Mouse (Mus musculus): ENCODE data around the gene Ankrd33b. TPM values are rescaled to one million over a fixed set of nuclear protein-coding genes. Genes with fewer than 3 reads are reported as not detected.

Ankrd33b gene
- total RNA-seq, 2 experiments from 2014 or later = 22.9 to 32.0 TPM

GRCm38 (mm10) chr15:31369125-31369612 is 1.6 kb upstream of the Ankrd33b start:
- DNase-seq = peak in 1 of 2 experiments; percentile 28
- intact Hi-C loops (cut with DNase I) = no loop called here

- DNase-seq = no peak
- intact Hi-C loops (cut with DNase I) = no loop called here
Measured at GRCm38 (mm10) chr15:31368556-31368955, 1.0 kb upstream of the Ankrd33b start.

DNA sequence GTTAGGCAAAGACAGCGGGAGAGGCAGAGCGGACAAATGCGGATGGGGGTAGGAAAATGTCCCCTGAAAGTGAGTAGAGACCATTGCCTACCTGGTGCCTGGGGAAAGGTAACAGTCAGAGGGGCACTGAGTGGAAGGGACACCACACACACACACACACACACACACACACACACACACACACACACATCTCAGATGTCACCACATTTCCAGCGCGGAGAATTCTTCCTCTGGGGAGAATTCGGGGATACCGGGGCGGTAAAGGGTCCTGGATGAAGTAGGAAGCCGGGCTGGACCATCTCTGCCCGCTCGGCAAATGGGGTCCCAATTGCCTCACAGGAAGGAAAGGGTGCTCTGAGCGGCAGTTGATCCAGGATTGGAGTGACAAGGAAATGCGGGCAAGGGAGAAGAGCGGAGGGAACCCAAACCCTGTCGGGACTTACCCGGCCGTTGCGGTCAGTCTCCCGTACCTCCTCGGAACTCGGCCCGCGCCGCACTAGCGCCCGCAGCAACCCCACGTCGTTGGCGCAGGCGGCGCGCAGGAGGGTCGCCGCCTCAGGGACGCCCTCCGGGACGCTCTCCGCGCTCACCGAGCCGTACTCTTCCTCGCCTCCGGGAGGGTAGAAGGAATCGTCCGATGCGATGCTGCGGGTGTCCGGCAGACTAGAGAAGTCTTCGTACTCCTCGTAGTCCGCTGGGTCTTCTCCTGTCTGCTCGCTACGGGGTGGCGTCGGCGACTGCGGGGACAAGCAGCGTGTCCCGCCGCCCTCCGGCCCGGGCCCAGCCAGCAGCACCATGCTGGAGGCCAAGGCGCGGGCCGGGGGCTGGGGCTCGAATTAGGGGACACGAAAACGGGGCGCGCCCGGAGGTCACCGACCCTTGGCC is 688 bp downstream of the Ankrd33b start:
- peak; percentile 32 to 51 for DNase-seq
- intact Hi-C loops (cut with DNase I) = loop anchor here (1.0 to 2.0 kb wide), 3 partner anchors 46 to 86 kb away; partner anchors contain the start of gene Ropn1l

DNA sequence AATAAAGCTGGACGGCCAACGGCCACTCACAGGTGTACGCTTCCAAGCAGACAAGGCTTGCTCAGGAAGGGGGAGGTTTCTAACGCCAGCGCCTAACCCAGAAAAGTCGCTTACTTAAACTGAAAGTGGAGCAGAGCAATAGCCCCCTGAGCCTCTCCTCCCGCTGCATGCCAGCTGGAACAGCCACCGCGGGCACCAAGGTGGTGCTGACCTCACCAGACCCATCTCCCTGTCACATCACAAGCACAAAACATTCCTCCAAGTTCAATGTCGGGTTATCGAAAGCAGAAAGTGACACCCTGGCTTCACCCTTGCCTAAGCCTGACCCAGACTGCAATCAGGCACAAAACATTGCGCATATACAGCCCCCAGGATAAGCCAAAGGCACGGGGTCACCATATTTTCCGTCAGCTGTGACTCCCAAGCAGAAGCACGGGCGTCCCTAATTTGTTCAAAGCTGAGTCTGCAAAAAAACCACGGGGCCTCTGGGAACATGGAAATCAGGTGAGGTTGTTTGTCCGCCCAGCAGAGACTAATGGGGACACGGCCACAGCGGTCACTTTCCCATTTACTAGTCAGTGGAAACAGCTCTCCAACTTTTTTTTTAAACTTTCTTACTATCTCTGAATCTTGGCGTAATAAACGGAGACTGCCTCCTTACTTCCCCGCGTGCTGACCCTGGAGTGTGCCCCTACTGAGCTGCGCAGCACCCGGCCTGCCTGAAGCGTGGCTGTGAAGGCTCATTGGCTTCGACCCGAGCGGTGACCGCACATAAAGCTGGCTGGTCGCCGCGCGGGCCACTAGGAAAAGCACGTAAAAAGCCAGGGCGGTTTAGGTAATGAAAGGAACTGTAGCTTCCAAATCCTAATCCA is 1.6 kb downstream of the Ankrd33b start:
- intact Hi-C loops (cut with DNase I) = loop anchor here (2.0 kb wide), 2 partner anchors 45 to 87 kb away; partner anchors contain the start of gene Ropn1l
- peak; percentile 44 to 61 for DNase-seq

DNA sequence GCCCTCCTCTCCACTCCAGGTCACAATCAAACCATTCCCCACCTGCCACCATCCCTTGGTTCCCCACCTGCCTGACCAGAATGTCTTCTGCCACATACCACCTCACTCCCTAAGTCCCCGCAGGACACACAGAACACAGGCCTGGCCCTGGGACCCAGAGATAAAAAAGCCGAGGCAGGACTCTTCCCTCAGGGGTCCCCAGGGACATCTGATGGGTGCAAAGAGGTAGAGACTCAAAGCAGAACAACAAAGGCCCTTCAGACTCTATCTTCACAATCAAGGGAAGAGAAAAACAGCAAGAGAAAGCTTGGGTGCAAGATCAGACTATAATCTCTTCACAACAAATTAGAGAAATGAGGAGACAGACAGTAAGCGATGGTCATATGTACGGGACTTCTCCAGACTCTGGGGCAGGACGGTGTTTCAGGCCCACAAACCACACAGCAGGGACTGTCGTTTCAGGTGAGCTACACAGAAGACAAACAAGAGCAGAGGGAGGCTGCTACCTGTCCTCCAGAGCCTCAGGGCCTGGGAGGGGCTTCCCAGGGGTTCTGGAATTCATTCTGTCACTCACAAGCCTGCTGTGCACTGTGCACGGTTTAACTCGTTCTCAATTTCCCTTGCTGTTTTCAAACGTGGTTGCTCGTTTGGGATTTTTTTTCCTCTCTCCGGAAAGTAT is 2.3 kb downstream of the Ankrd33b start:
- intact Hi-C loops (cut with DNase I) = no loop called here
- no peak for DNase-seq

- intact Hi-C loops (cut with DNase I) = loop anchor here (5.0 kb wide), 1 partner anchor 142 kb away; the partner anchor contains the start of gene Dap
Measured at GRCm38 (mm10) chr15:31364396-31364795, 3.1 kb downstream of the Ankrd33b start.

GRCm38 (mm10) chr15:31363981-31364361 is 3.6 kb downstream of the Ankrd33b start:
- intact Hi-C loops (cut with DNase I) = loop anchor here (5.0 kb wide), 1 partner anchor 142 kb away; the partner anchor contains the start of gene Dap
- DNase-seq = no peak

More at GRCm38 (mm10) chr15:31364396-31364795, 3.1 kb downstream of the Ankrd33b start:
- DNase-seq = no peak

DNA sequence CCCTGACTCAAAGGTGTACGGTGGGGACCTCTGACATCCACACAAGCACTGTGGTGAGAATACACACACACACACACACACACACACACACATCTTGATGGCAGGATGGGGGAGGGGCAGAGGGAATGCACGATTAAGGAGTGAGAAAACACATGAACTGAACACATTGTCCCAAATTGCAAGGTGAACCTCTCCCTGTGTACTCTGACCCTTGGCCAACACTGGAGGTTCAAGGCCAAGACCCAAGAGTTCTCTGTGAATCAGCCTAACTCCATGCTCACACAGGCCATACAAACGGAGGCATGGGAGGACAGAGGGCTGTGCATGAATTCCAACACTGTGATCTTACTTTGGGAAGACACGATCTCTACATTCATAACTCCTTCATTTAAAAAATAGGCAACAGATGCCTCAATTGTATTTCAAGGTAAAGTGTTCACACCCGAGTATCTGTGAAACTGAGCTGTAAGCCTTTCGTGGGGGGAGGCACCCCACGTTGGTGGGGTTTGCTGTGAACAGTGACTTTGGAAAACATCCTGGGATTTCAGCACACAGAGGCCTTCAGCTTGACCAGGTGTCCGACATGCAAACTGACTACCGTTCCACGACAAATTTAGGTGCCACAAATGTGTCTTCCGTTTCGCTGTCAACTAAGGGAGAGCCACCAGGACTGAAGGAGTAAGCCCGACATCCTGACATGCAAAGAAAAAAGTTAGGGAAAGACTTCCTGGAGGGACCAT is 4.1 kb downstream of the Ankrd33b start:
- intact Hi-C loops (cut with DNase I) = loop anchor here (5.0 kb wide), 1 partner anchor 141 kb away; the partner anchor contains the start of gene Dap
- DNase-seq = no peak

DNA sequence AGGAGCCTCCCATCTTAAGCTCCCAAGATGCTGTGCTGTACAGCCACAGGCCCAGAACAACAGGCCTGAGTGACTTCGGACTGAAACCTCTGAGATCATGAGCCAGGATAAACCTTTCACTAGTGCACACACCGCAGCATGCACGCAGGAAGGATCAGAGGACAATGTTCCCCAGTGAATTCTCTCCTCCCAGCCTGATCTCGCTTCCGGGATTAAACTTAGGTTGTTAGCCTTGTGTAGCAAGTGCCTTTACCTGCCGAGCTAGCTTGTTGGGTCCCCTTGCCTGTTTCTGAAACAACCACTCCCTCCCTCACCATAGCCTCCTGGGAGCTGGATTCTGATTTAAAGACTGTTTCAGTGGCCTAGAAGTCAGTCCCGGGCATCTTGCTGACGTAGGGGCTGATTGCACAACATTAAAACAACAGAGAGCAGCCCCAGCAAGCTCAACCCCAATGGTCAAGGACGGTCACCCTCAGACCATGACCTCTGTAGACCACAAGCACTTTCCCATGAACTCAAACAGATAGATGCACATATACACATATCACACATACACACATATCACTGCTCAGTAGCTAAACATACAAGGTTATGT is 6.2 kb downstream of the Ankrd33b start:
- intact Hi-C loops (cut with DNase I) = loop anchor here (5.0 kb wide), 1 partner anchor 139 kb away; the partner anchor contains the start of gene Dap
- DNase-seq = no peak

DNA sequence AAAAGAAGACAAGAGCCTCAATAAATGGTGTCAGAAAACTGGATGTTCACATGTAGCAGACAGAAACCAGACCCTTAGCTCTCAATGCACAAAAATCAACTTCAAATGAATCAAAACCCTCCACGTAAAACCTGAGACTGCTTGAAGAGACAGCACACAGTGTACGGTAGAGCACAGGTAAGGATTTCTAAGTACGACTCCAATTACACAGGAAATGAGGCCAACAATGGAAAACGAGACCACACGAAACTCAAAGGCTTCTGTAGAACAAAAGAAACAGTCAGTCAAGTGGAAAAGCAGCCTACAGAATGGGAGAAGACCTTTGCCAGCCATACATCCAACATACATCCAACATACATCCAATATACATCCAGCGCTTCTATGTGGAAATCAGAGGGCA is 6.9 kb downstream of the Ankrd33b start:
- intact Hi-C loops (cut with DNase I) = loop anchor here (5.0 kb wide), 1 partner anchor 138 kb away; the partner anchor contains the start of gene Dap
- no peak for DNase-seq

- no peak for DNase-seq
- intact Hi-C loops (cut with DNase I) = loop anchor here (5.0 kb wide), 1 partner anchor 138 kb away; the partner anchor contains the start of gene Dap
Measured at GRCm38 (mm10) chr15:31359805-31360204, 7.7 kb downstream of the Ankrd33b start.

- intact Hi-C loops (cut with DNase I) = no loop called here
- peak in 1 of 2 experiments; percentile 29 for DNase-seq
Measured at GRCm38 (mm10) chr15:31352494-31353279, 14.8 kb downstream of the Ankrd33b start.

- DNase-seq = peak in 1 of 2 experiments; percentile 42
- intact Hi-C loops (cut with DNase I) = no loop called here
Measured at GRCm38 (mm10) chr15:31349810-31350341, 17.6 kb downstream of the Ankrd33b start.

GRCm38 (mm10) chr15:31349046-31349445 is 18.5 kb downstream of the Ankrd33b start:
- DNase-seq = no peak
- intact Hi-C loops (cut with DNase I) = no loop called here

GRCm38 (mm10) chr15:31348241-31348640 is 19.3 kb downstream of the Ankrd33b start:
- DNase-seq = no peak
- intact Hi-C loops (cut with DNase I) = no loop called here

DNA sequence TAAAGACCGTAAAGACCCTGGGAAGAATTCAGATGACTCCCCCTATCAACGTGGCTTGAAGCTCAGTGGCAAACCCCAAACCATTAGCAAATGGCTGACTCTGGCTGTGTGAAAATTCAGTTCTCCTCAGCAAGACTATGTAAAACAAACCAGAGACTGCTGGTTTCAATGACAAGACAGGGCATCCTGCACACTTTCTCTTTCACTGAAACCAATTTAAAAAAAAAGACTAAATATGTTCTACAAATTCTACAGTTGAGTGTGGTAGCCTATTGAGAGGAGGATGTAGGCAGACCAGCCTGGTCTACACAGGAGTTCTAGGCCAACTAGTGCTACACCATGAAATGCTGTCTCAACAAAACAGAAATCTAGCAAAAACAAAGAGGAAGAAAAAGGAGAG is 21.0 kb downstream of the Ankrd33b start:
- no peak for DNase-seq
- intact Hi-C loops (cut with DNase I) = no loop called here

DNA sequence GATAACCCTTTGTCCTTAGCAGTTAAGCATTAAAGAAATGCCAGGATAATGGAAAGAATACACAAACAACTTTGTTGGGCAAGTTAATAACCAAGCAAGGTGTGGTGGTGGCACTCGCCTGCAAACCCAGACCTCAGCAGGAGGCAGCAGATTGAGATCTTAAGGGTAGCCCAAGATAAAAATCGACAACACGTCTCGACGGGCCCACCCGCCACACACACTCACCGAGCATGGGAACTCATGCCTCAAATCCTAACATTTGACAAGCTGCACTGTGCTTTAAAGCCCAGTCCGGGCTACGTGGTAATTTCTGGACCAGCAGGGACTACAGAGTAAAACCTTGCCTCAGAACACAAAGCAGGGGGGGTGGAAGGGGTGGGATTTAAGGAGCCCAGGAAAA is 22.2 kb downstream of the Ankrd33b start:
- intact Hi-C loops (cut with DNase I) = no loop called here
- DNase-seq = no peak

DNA sequence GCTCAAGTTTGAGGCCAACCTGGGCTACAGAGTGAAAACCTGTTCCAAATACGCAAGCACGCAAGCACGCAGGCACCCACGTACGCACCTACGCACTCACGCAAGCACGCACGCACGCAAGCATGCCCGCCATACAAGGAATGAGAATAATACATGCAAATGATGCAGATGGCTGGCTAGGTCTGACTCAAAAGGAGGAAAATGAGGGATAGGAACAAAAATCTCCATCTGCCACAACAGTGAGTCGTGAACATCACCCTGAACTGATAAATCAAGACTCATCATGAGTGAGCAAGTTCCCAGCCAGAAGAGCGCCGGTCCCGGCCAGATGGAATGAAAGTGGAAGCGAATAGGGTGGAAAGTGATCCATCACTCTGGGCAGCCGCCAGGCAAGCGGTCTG is 22.7 kb downstream of the Ankrd33b start:
- intact Hi-C loops (cut with DNase I) = no loop called here
- DNase-seq = no peak

Data from heart, postnatal 36 days (tissue).